Mouse (Mus musculus): ENCODE measurements around the gene Vmn1r46. TPM values are rescaled to one million over a fixed set of nuclear protein-coding genes. Genes with fewer than 3 reads are reported as not detected.
"Not testable (repeated sequence)": the region's sequence is repeated elsewhere in the genome, so short reads cannot be mapped to it uniquely, and the experiment has no call there.

The Vmn1r46 gene
- total RNA-seq (2014; fragmentation: Nextera tagmentation) (not detected in 2 replicates), total RNA-seq (2017) (0.11 and 0.12 TPM in 2 replicates), polyA plus RNA-seq (2012) (not detected in 2 replicates)

GRCm38 (mm10) chr6:89969013-89969412, at the start of gene Vmn1r46:
Gene Vmn1r46 (plus strand): TSS chr6:89969313.
- ATAC-seq (ENCODE audit: extremely low read depth, insufficient number of reproducible peaks, low FRiP score, poor library complexity, severe bottlenecking), result no peak
- TF ChIP-seq CTCF (IDR thresholded peaks at IDR 0.05; ENCODE audit: low read depth, low read length) (no peak), TAL1 (conservative IDR thresholded peaks at IDR 0.05; ENCODE audit: low read depth, low read length) (no peak), POLR2AphosphoS5 (IDR thresholded peaks at IDR 0.05; ENCODE audit: insufficient replicate concordance, low read depth, low read length) (no peak), GATA2 (IDR thresholded peaks at IDR 0.05; ENCODE audit: borderline replicate concordance, low read depth, low read length) (no peak), GATA1 (IDR thresholded peaks at IDR 0.05; ENCODE audit: borderline replicate concordance, low read length) (no peak)
- no peak for DNase-seq (ENCODE audit: low spot score)
- Histone ChIP-seq H3K4me3 (ENCODE audit: low read depth, low read length) (no peak within 1 kb of the TSS), H3K9me3 (replicated peaks) (no peaks in the 10 kb centered on the region), H3K27me3 (ENCODE audit: insufficient read depth, low read length) (no peaks in the 10 kb centered on the region), H3K36me3 (replicated peaks) (no peaks in the 10 kb centered on the region), H3K4me1 (ENCODE audit: insufficient read depth, low read depth, low read length) (no peaks in the 10 kb centered on the region)

- H3K4me1 ChIP-seq (ENCODE audit: insufficient read depth, low read depth, low read length); ATAC-seq (ENCODE audit: extremely low read depth, insufficient number of reproducible peaks, low FRiP score, poor library complexity, severe bottlenecking); H3K27me3 ChIP-seq (ENCODE audit: insufficient read depth, low read length): not testable (repeated sequence)
These were observed 28.6 kb upstream of the Vmn1r46 start, which contains the start of gene Vmn1r45 for GRCm38 (mm10) chr6:89940498-89940897. Gene Vmn1r45 (minus strand): TSS chr6:89940598.

GRCm38 (mm10) chr6:89940926-89941325, 28.2 kb upstream of the Vmn1r46 start:
- Histone ChIP-seq H3K4me1 (ENCODE audit: insufficient read depth, low read depth, low read length) (no peaks in the 10 kb centered on the region), H3K4me3 (ENCODE audit: low read depth, low read length) (no peak overlapping the region), H3K9me3 (replicated peaks) (no peaks in the 10 kb centered on the region), H3K36me3 (replicated peaks) (no peaks in the 10 kb centered on the region), H3K27me3 (ENCODE audit: insufficient read depth, low read length) (no peaks in the 10 kb centered on the region)
- TF ChIP-seq TAL1 (conservative IDR thresholded peaks at IDR 0.05; ENCODE audit: low read depth, low read length) (no peak), GATA2 (IDR thresholded peaks at IDR 0.05; ENCODE audit: borderline replicate concordance, low read depth, low read length) (no peak), CTCF (IDR thresholded peaks at IDR 0.05; ENCODE audit: low read depth, low read length) (no peak), GATA1 (IDR thresholded peaks at IDR 0.05; ENCODE audit: borderline replicate concordance, low read length) (no peak), POLR2AphosphoS5 (IDR thresholded peaks at IDR 0.05; ENCODE audit: insufficient replicate concordance, low read depth, low read length) (no peak)
- ATAC-seq (ENCODE audit: extremely low read depth, insufficient number of reproducible peaks, low FRiP score, poor library complexity, severe bottlenecking) (no peak), DNase-seq (ENCODE audit: low spot score) (no peak)

More at GRCm38 (mm10) chr6:89940498-89940897, 28.6 kb upstream of the Vmn1r46 start, which contains the start of gene Vmn1r45:
- H3K9me3 ChIP-seq (replicated peaks); DNase-seq (ENCODE audit: low spot score); H3K36me3 ChIP-seq (replicated peaks); H3K4me3 ChIP-seq (ENCODE audit: low read depth, low read length): not testable (repeated sequence)

GRCm38 (mm10) chr6:89953556-89953955, 15.6 kb upstream of the Vmn1r46 start:
- ATAC-seq (ENCODE audit: extremely low read depth, insufficient number of reproducible peaks, low FRiP score, poor library complexity, severe bottlenecking), result no peak
- Histone ChIP-seq H3K9me3 (replicated peaks) (no peaks in the 10 kb centered on the region), H3K4me1 (ENCODE audit: insufficient read depth, low read depth, low read length) (no peaks in the 10 kb centered on the region), H3K36me3 (replicated peaks) (no peaks in the 10 kb centered on the region), H3K4me3 (ENCODE audit: low read depth, low read length) (no peak overlapping the region), H3K27me3 (ENCODE audit: insufficient read depth, low read length) (no peaks in the 10 kb centered on the region)
- no peak for TF ChIP-seq CTCF (IDR thresholded peaks at IDR 0.05; ENCODE audit: low read depth, low read length)
- TF ChIP-seq GATA2 (IDR thresholded peaks at IDR 0.05; ENCODE audit: borderline replicate concordance, low read depth, low read length), result no peak
- no peak for TF ChIP-seq GATA1 (IDR thresholded peaks at IDR 0.05; ENCODE audit: borderline replicate concordance, low read length)
- no peak for TF ChIP-seq POLR2AphosphoS5 (IDR thresholded peaks at IDR 0.05; ENCODE audit: insufficient replicate concordance, low read depth, low read length)
- TF ChIP-seq TAL1 (conservative IDR thresholded peaks at IDR 0.05; ENCODE audit: low read depth, low read length), result no peak
- DNase-seq (ENCODE audit: low spot score), result no peak

- no peak for DNase-seq (ENCODE audit: low spot score)
- Histone ChIP-seq H3K36me3 (replicated peaks) (no peaks in the 10 kb centered on the region), H3K4me3 (ENCODE audit: low read depth, low read length) (no peak overlapping the region), H3K27me3 (ENCODE audit: insufficient read depth, low read length) (no peaks in the 10 kb centered on the region), H3K4me1 (ENCODE audit: insufficient read depth, low read depth, low read length) (no peaks in the 10 kb centered on the region), H3K9me3 (replicated peaks) (no peaks in the 10 kb centered on the region)
- ATAC-seq (ENCODE audit: extremely low read depth, insufficient number of reproducible peaks, low FRiP score, poor library complexity, severe bottlenecking), result no peak
- TF ChIP-seq POLR2AphosphoS5 (IDR thresholded peaks at IDR 0.05; ENCODE audit: insufficient replicate concordance, low read depth, low read length) (no peak), GATA1 (IDR thresholded peaks at IDR 0.05; ENCODE audit: borderline replicate concordance, low read length) (no peak), CTCF (IDR thresholded peaks at IDR 0.05; ENCODE audit: low read depth, low read length) (no peak), TAL1 (conservative IDR thresholded peaks at IDR 0.05; ENCODE audit: low read depth, low read length) (no peak), GATA2 (IDR thresholded peaks at IDR 0.05; ENCODE audit: borderline replicate concordance, low read depth, low read length) (no peak)
These were observed 2.8 kb upstream of the Vmn1r46 start for GRCm38 (mm10) chr6:89966341-89966740.

GRCm38 (mm10) chr6:89985989-89986388, 16.9 kb downstream of the Vmn1r46 start:
- H3K36me3 ChIP-seq (replicated peaks), result no peaks in the 10 kb centered on the region
- no peak for TF ChIP-seq TAL1 (conservative IDR thresholded peaks at IDR 0.05; ENCODE audit: low read depth, low read length)
- no peak for TF ChIP-seq GATA2 (IDR thresholded peaks at IDR 0.05; ENCODE audit: borderline replicate concordance, low read depth, low read length)
- no peak for TF ChIP-seq GATA1 (IDR thresholded peaks at IDR 0.05; ENCODE audit: borderline replicate concordance, low read length)
- no peak for TF ChIP-seq POLR2AphosphoS5 (IDR thresholded peaks at IDR 0.05; ENCODE audit: insufficient replicate concordance, low read depth, low read length)
- TF ChIP-seq CTCF (IDR thresholded peaks at IDR 0.05; ENCODE audit: low read depth, low read length), result no peak
- ATAC-seq (ENCODE audit: extremely low read depth, insufficient number of reproducible peaks, low FRiP score, poor library complexity, severe bottlenecking) (no peak), DNase-seq (ENCODE audit: low spot score) (no peak)
- no peaks in the 10 kb centered on the region for H3K4me1 ChIP-seq (ENCODE audit: insufficient read depth, low read depth, low read length)
- no peak overlapping the region for H3K4me3 ChIP-seq (ENCODE audit: low read depth, low read length)
- H3K9me3 ChIP-seq (replicated peaks), result no peaks in the 10 kb centered on the region
- H3K27me3 ChIP-seq (ENCODE audit: insufficient read depth, low read length), result no peaks in the 10 kb centered on the region

GRCm38 (mm10) chr6:90015847-90016246, 46.7 kb downstream of the Vmn1r46 start, which contains the start of gene Vmn1r47:
Gene Vmn1r47 (plus strand): TSS chr6:90016147.
- not testable (repeated sequence) for ATAC-seq (ENCODE audit: extremely low read depth, insufficient number of reproducible peaks, low FRiP score, poor library complexity, severe bottlenecking); H3K4me1 ChIP-seq (ENCODE audit: insufficient read depth, low read depth, low read length); H3K27me3 ChIP-seq (ENCODE audit: insufficient read depth, low read length); DNase-seq (ENCODE audit: low spot score); H3K9me3 ChIP-seq (replicated peaks); H3K36me3 ChIP-seq (replicated peaks); H3K4me3 ChIP-seq (ENCODE audit: low read depth, low read length)

Other genes with a start within 250 kb of the Vmn1r46 start
- not detected in 2 replicates for gene Vmn1r41, start 228.5 kb upstream of the Vmn1r46 start, total RNA-seq (2014; fragmentation: Nextera tagmentation)
- gene Vmn1r41, start 228.5 kb upstream of the Vmn1r46 start, total RNA-seq (2017), result 0.16 and 0.58 TPM in 2 replicates
- gene Vmn1r41, start 228.5 kb upstream of the Vmn1r46 start, polyA plus RNA-seq (2012), result not detected in 2 replicates
- not detected in 2 replicates for gene Vmn1r42, start 92.9 kb upstream of the Vmn1r46 start, total RNA-seq (2014; fragmentation: Nextera tagmentation)
- 0.11 and 0.12 TPM in 2 replicates for gene Vmn1r42, start 92.9 kb upstream of the Vmn1r46 start, total RNA-seq (2017)
- not detected in 2 replicates for gene Vmn1r42, start 92.9 kb upstream of the Vmn1r46 start, polyA plus RNA-seq (2012)
- not detected in 2 replicates for gene Vmn1r43, start 92.9 kb upstream of the Vmn1r46 start, total RNA-seq (2014; fragmentation: Nextera tagmentation)
- 0.05 and 0.17 TPM in 2 replicates for gene Vmn1r43, start 92.9 kb upstream of the Vmn1r46 start, total RNA-seq (2017)
- gene Vmn1r43, start 92.9 kb upstream of the Vmn1r46 start, polyA plus RNA-seq (2012), result not detected in 2 replicates
- gene Vmn1r44, start 85.7 kb upstream of the Vmn1r46 start, total RNA-seq (2014; fragmentation: Nextera tagmentation), result not detected in 2 replicates
- 0.27 and 0.29 TPM in 2 replicates for gene Vmn1r44, start 85.7 kb upstream of the Vmn1r46 start, total RNA-seq (2017)
- not detected in 2 replicates for gene Vmn1r44, start 85.7 kb upstream of the Vmn1r46 start, polyA plus RNA-seq (2012)
- gene Vmn1r45, start 28.7 kb upstream of the Vmn1r46 start, total RNA-seq (2014; fragmentation: Nextera tagmentation), result not detected in 2 replicates
- gene Vmn1r45, start 28.7 kb upstream of the Vmn1r46 start, total RNA-seq (2017), result 0.06 and 0.11 TPM in 2 replicates
- not detected in 2 replicates for gene Vmn1r45, start 28.7 kb upstream of the Vmn1r46 start, polyA plus RNA-seq (2012)
- gene Vmn1r47, start 46.8 kb downstream of the Vmn1r46 start, total RNA-seq (2014; fragmentation: Nextera tagmentation), result not detected in 2 replicates
- 0.16 and 0.17 TPM in 2 replicates for gene Vmn1r47, start 46.8 kb downstream of the Vmn1r46 start, total RNA-seq (2017)
- gene Vmn1r47, start 46.8 kb downstream of the Vmn1r46 start, polyA plus RNA-seq (2012), result not detected in 2 replicates
- not detected in 2 replicates for gene Vmn1r48, start 67.5 kb downstream of the Vmn1r46 start, total RNA-seq (2014; fragmentation: Nextera tagmentation)
- not detected in 2 replicates for gene Vmn1r48, start 67.5 kb downstream of the Vmn1r46 start, total RNA-seq (2017)
- gene Vmn1r48, start 67.5 kb downstream of the Vmn1r46 start, polyA plus RNA-seq (2012), result not detected in 2 replicates
- gene Vmn1r49, start 109.2 kb downstream of the Vmn1r46 start, total RNA-seq (2014; fragmentation: Nextera tagmentation), result not detected in 2 replicates
- gene Vmn1r49, start 109.2 kb downstream of the Vmn1r46 start, total RNA-seq (2017), result 0.16 and 0.17 TPM in 2 replicates
- not detected in 2 replicates for gene Vmn1r49, start 109.2 kb downstream of the Vmn1r46 start, polyA plus RNA-seq (2012)
- not detected in 2 replicates for gene Vmn1r50, start 132.1 kb downstream of the Vmn1r46 start, total RNA-seq (2014; fragmentation: Nextera tagmentation)
- gene Vmn1r50, start 132.1 kb downstream of the Vmn1r46 start, total RNA-seq (2017), result 0.27 TPM in 1 of 2 replicates, not detected in the other
- gene Vmn1r50, start 132.1 kb downstream of the Vmn1r46 start, polyA plus RNA-seq (2012), result not detected in 2 replicates
- gene Vmn1r51, start 153.3 kb downstream of the Vmn1r46 start, total RNA-seq (2014; fragmentation: Nextera tagmentation), result not detected in 2 replicates
- 0.11 and 0.17 TPM in 2 replicates for gene Vmn1r51, start 153.3 kb downstream of the Vmn1r46 start, total RNA-seq (2017)
- gene Vmn1r51, start 153.3 kb downstream of the Vmn1r46 start, polyA plus RNA-seq (2012), result not detected in 2 replicates
- gene Vmn1r52, start 205.5 kb downstream of the Vmn1r46 start, total RNA-seq (2014; fragmentation: Nextera tagmentation), result not detected in 2 replicates
- gene Vmn1r52, start 205.5 kb downstream of the Vmn1r46 start, total RNA-seq (2017), result 0.11 TPM in 1 of 2 replicates, not detected in the other
- gene Vmn1r52, start 205.5 kb downstream of the Vmn1r46 start, polyA plus RNA-seq (2012), result not detected in 2 replicates
- not detected in 2 replicates for gene V1ra8, start 233.5 kb downstream of the Vmn1r46 start, total RNA-seq (2014; fragmentation: Nextera tagmentation)
- gene V1ra8, start 233.5 kb downstream of the Vmn1r46 start, total RNA-seq (2017), result 0.27 TPM in 1 of 2 replicates, not detected in the other
- not detected in 2 replicates for gene V1ra8, start 233.5 kb downstream of the Vmn1r46 start, polyA plus RNA-seq (2012)